Mouse (Mus musculus) liver, adult 10 weeks (tissue): Measurements from ENCODE around the gene Klk1. TPM values are rescaled to one million over a fixed set of nuclear protein-coding genes. Genes with fewer than 3 reads are reported as not detected.

Source experiments
- polyA plus RNA-seq: library from polyadenylated mRNA; stranded (reverse); fragments of 350-450 nt; fragmentation: Illumina TruSeq; extraction: RNeasy Lipid Tissue Mini Kit (QIAGEN cat#74804); gene quantifications from one replicate; pipeline ENCODE4 v1.2.3, GENCODE M21; 2014; ENCODE audit warnings: low read depth, low replicate concordance

Gene Klk1
- not detected for polyA plus RNA-seq

DNA sequence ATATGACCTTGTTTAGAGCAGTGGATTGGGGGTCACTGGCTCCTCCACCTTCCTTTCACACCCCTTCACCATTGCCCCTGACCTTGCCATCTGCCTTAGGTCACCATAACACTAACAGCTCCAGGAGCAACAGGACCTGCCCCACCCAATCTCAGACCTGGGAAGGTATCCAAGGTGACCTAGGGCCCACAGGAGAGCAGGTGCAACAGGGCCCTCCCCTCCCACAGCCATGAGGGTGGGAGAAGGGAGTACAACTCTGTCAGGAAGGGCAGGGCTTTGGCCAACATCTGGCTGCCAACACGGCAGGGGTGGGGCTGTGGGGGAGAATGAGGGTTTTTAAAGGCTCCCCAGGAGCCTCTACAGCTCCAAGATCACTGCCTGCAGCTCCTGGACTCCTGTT is at the start of gene Klk1:
TSS of gene Klk1 (plus strand) at position 285 of the 400 bp plus-strand sequence.

GRCm38 (mm10) chr7:44187936-44188335 is 37.2 kb upstream of the Klk1 start, which contains the start of gene Klk1b24:
Klk1b24 (plus strand) TSS chr7:44188236.

GRCm38 (mm10) chr7:44197891-44198290 is 27.3 kb upstream of the Klk1 start, which contains the start of gene Klk1b3:
Klk1b3 (plus strand) TSS chr7:44198191.

DNA sequence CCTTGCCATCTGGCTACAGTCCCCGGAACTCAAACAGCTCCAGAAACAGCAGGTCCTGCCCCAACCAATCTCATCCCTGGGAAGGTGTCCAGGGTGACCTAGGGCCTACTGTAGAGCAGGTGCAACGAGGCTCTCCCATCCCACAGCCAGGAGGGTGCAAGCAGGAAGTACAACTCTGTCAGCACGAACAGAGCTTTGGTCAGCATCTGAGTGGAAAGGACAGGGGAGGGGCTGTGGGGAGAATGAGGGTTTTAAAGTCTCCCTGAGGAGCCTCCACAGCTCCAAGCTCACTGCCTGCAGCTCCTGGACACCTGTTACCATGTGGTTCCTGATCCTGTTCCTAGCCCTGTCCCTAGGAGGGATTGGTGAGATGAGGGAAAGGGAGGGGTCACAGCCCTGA is 18.0 kb upstream of the Klk1 start, which contains the start of gene Klk1b4:
TSS of gene Klk1b4 (plus strand) at position 301 of the 400 bp plus-strand sequence.

DNA sequence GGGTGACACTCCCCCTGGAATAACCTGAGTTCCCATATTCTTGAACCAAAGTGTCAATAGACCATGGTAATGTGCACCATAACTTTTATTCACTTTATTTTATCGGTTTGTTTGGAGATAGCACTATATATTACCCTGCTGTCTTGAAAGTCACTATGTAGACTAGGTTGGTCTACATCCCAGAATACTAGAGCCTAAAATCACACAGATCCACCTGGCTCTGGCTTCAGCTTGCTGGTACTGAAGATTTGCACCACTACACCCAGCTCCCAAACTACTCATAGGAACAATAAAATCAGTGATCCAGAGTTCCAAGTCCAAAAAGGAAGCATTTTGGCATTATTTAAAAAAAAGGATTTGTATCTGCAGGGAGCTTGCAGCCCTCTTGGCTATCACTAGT is 9.5 kb upstream of the Klk1 start, which contains the start of gene Klk1b5:
TSS of gene Klk1b5 (plus strand) at position 301 of the 400 bp plus-strand sequence.

DNA sequence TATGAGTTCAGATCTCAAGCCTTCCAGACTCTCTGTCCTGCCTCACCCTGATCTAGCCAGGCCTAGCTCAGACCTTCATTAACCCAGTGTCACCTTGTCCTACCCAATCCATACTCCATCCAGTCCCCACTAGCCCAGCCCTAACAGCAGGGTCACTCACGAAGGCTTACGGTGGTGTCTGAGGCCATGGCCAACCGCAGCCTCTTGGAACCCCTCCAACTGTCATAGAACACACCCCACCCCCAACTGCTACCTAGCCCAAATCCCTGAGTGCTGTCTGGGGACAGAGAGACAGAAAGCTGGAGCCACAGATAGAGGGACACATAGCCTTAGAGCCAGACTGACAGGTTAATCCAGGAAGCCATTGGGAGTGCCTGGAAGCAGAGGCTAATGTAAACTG is 10.7 kb downstream of the Klk1 start, which contains the start of gene Gm36864:
TSS of gene Gm36864 (plus strand) at position 269 of the 400 bp plus-strand sequence.

GRCm38 (mm10) chr7:44246055-44246983 is 21.2 kb downstream of the Klk1 start, which contains the start of the genes 1700028J19Rik and 2410002F23Rik:
1700028J19Rik (minus strand) TSS chr7:44246695.
2410002F23Rik (plus strand) TSS chr7:44246722.

DNA sequence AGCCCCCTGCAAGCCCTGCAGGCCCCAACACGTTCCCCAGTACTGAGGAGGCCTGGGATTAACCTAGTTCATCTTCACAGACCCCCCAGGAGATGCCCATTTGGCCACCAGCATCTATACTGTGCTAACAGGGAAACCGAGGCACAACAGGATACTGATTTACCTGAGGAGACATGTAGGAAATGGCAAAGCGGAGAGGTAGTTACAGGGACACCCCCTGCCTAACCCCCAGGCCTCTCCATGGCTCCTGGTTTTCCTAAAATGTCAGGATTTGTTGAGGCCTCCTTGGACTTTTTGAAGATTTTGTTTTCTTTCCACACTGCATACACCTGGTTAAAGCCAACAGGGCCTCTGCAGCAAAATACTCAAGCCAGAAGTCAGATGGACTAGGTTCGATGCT is 32.1 kb downstream of the Klk1 start, which contains the start of gene Acp4:
TSS of gene Acp4 (minus strand) at position 101 of the 400 bp plus-strand sequence.

GRCm38 (mm10) chr7:44261147-44261546 is 36.0 kb downstream of the Klk1 start, which contains the start of gene Gm15517:
Gm15517 (plus strand) TSS chr7:44261447.

Other genes with a start within 250 kb of the Klk1 start
- gene Klk1b9, start 249.3 kb upstream of the Klk1 start, polyA plus RNA-seq: not detected
- not detected for gene Klk1b11, start 229.5 kb upstream of the Klk1 start, polyA plus RNA-seq
- not detected for gene Klk1b26, start 213.2 kb upstream of the Klk1 start, polyA plus RNA-seq
- gene Klk1b27, start 173.1 kb upstream of the Klk1 start, polyA plus RNA-seq: not detected
- not detected for gene Klk1b21, start 123.0 kb upstream of the Klk1 start, polyA plus RNA-seq
- not detected for gene Klk1b22, start 112.7 kb upstream of the Klk1 start, polyA plus RNA-seq
- not detected for gene Klk1b16, start 88.6 kb upstream of the Klk1 start, polyA plus RNA-seq
- gene Klk1b24, start 37.1 kb upstream of the Klk1 start, polyA plus RNA-seq: not detected
- gene Klk1b3, start 27.2 kb upstream of the Klk1 start, polyA plus RNA-seq: not detected
- gene Klk1b4, start 17.9 kb upstream of the Klk1 start, polyA plus RNA-seq: 0.69 TPM
- not detected for gene Klk1b5, start 9.4 kb upstream of the Klk1 start, polyA plus RNA-seq
- not detected for gene Gm36864, start 10.8 kb downstream of the Klk1 start, polyA plus RNA-seq
- not detected for gene 1700028J19Rik, start 21.3 kb downstream of the Klk1 start, polyA plus RNA-seq
- gene 2410002F23Rik, start 21.4 kb downstream of the Klk1 start, polyA plus RNA-seq: 6.4 TPM
- not detected for gene Acp4, start 32.0 kb downstream of the Klk1 start, polyA plus RNA-seq
- gene Gm15517, start 36.1 kb downstream of the Klk1 start, polyA plus RNA-seq: not detected
- 0.40 TPM for gene Clec11a, start 81.5 kb downstream of the Klk1 start, polyA plus RNA-seq
- gene Shank1, start 84.9 kb downstream of the Klk1 start, polyA plus RNA-seq: not detected
- not detected for gene Syt3, start 158.7 kb downstream of the Klk1 start, polyA plus RNA-seq
- not detected for gene 1700008O03Rik, start 160.5 kb downstream of the Klk1 start, polyA plus RNA-seq
- gene Lrrc4b, start 203.7 kb downstream of the Klk1 start, polyA plus RNA-seq: not detected
- 22.2 TPM for gene Aspdh, start 240.0 kb downstream of the Klk1 start, polyA plus RNA-seq
- gene Josd2, start 242.6 kb downstream of the Klk1 start, polyA plus RNA-seq: 7.7 TPM